Mouse (Mus musculus) heart, adult 2 months (tissue): ENCODE measurements around the gene Gdf15.

ENCODE experiments used
- CTCF ChIP-seq: fragments of 200-600 bp; IDR thresholded peaks from 2 replicates; pipeline ENCODE4 v1.8.1; 2022; ENCODE audit warnings: antibody characterized with exemption, mild to moderate bottlenecking, moderate library complexity
- EP300 ChIP-seq: fragments of 200-500 bp; IDR thresholded peaks from 2 replicates; pipeline ENCODE4 v1.6.1; 2011; ENCODE audit warnings: low read depth, low read length, control low read depth; ENCODE audit not compliant: insufficient read depth
- POLR2A ChIP-seq: fragments of 200-500 bp; IDR thresholded peaks from 2 replicates; pipeline ENCODE4 v1.6.1; 2011; ENCODE audit warnings: mild to moderate bottlenecking, low read depth, low read length, control low read depth; ENCODE audit not compliant: insufficient read depth

GRCm38 (mm10) chr8:70678679-70679078 is 46.4 kb upstream of the Gdf15 start:
- TF ChIP-seq CTCF: no peak
- no peak for TF ChIP-seq POLR2A
- no peak for TF ChIP-seq EP300
